Mouse (Mus musculus) heart, adult 8-10 months (tissue): Measurements from ENCODE around the gene Chst15. TPM values are rescaled to one million over a fixed set of nuclear protein-coding genes. Genes with fewer than 3 reads are reported as not detected.

Experiments used
- DNase-seq: peaks from one replicate; pipeline ENCODE4 v3.0.0; 2022; ENCODE audit warnings: low spot score
- total RNA-seq, 4 experiments: library from RNA; stranded (reverse); gene quantifications; 2 replicates each; pipeline ENCODE4 v1.2.4; 2022

Gene Chst15
- total RNA-seq, 4 experiments from 2014 or later: 5.5 to 8.9 (median 6.6) TPM

DNA sequence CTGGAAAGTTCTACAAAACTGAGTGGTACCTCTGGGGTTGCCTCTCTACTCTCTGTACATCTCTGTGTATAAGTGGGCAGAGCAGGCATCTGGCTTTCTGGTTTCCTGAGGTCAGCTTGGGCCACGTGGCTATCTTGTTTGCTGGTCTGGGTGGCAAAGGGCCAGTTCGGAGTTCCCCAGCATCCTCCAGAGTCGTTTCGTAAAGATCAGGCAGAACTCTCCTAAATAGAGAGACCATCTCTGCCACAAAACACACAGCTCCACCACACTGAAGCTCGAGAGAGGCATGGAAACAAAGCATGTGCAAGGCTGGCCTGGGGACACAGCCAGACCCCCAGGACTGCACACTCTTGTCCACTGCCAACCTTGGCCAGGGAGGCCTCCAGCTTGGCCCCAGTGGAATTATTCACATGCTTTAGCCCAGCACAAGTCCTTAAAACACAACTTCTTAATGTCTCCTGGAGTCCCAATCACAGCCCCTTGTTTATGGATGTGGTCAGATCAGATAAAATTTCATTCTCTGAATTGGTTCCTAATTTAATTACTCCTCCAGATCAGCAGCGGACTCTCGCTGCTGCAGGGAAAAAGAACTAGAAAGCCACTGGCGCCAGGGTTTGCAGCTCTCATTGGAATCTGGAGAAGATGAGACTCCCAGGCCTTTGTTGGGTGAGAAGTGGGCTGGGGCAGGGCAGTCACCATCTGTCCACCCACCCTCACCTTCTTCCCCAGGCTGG, 14.4 kb downstream of the Chst15 start:
- DNase-seq: peak; percentile 35

DNA sequence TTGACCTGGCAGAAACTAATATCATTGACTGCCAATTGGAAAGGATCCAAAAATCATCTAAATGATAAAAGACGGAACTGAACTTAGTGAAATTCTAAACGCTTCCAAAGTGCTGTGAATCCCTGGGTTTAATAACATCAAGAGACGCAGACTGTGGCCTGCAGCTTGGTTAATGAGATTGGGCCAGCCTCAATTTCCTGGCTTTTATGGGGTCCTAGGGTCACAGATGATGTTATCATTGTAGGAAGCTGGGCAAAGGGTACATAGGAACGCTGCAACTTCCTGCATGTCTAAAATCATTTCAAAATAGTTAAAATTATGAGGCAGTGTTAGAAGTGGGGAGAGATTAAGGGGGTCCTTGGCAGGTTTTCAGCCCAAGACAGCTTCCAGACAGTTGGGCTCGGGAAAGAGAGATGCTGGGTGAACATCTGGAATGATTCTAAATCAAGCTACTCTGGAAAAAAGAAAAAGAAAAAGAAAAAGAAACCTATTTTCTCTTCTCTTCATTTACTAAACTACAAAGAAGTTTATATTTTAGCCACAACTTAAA, 17.3 kb downstream of the Chst15 start:
- DNase-seq: no peak

GRCm38 (mm10) chr7:132298412-132298990, 18.5 kb downstream of the Chst15 start:
- no peak for DNase-seq

DNA sequence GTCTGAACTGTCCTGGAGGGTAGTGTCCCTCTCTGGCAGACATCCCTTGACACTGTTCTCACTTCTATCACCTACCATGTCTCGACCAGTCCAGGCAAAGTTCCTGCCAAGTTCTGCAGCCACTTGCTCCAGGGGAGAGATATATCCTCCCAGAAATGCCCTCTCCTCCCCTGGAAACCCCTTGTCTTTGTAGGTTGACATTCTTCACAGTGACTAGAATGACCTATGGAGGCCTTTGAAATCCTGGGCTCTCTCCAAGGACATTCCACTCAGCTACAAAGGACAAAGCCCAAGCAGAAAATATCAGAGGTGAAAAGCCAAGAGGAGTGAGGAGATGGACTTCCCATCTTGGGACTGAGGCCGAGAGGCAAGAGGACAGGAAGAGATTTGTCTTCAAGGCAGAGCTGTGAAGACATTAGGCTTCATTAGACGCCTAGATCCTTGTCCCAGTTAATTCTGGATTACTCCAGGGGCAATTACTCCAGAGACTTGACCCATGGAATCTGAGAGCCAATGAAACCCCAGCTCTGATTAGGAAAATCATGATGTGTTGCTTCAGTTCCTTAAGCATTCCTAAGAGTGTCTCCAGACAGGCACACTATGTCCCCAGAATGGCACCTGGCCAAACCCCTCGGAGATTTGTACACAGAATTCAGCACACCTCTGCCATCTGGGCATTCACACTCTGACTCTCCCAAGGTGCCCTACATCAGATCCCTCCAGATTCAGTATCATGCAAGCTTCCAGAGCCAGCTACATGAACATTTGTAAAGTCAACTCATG, 20.2 kb downstream of the Chst15 start:
- peak; percentile 40 for DNase-seq

GRCm38 (mm10) chr7:132296132-132296531, 20.9 kb downstream of the Chst15 start:
- DNase-seq: no peak

- no peak for DNase-seq
Measured at GRCm38 (mm10) chr7:132287340-132287664, 29.7 kb downstream of the Chst15 start.

- no peak for DNase-seq
Measured at GRCm38 (mm10) chr7:132286630-132287339, 30.2 kb downstream of the Chst15 start.

GRCm38 (mm10) chr7:132284795-132285194, 32.2 kb downstream of the Chst15 start:
- DNase-seq: no peak

GRCm38 (mm10) chr7:132284048-132284737, 32.8 kb downstream of the Chst15 start:
- DNase-seq: no peak

- no peak for DNase-seq
Measured at GRCm38 (mm10) chr7:132282576-132282975, 34.5 kb downstream of the Chst15 start.

- no peak for DNase-seq
Measured at GRCm38 (mm10) chr7:132282161-132282560, 34.9 kb downstream of the Chst15 start.

- no peak for DNase-seq
Measured at GRCm38 (mm10) chr7:132281753-132282152, 35.3 kb downstream of the Chst15 start.

GRCm38 (mm10) chr7:132278658-132279057, 38.4 kb downstream of the Chst15 start:
- no peak for DNase-seq

- DNase-seq: no peak
Measured at GRCm38 (mm10) chr7:132276287-132276686, 40.7 kb downstream of the Chst15 start.

DNA sequence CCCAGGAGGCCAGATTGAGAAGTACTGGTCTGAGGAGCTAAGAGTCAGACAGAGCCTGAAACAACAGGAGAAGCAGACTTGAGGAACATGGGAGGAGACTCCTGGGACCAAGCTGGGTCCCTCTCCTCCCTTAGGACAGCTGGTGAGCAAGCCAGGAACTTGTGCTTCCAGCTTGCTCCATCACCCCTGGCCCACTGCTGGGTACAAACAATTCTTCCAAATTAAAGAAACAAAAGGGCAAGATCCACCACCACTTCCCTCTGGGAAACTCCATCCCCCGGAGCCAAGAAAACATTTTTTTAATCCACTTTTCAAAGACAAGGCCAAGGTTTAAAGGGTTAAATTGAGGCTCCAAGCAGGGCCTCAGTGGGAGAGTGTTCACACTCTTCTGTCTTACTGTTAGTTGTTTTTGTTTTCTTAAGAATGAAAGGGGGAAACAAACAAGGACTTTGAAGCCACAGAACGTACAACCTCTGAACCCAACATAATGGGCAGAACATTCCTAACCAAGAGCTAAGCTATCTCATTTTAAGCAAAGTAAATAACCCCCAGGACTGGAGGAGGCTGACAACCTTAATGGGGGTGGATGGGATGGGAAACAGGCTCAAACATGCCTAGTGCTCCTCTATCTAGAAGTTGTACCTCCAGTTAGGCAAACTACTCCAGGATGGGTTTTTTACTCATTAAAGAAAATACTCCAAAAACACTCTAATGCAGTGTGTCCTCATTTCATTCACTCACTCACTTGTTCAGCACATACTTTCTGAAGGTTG, 43.1 kb downstream of the Chst15 start:
- no peak for DNase-seq

GRCm38 (mm10) chr7:132272984-132273383, 44.0 kb downstream of the Chst15 start:
- no peak for DNase-seq

DNA sequence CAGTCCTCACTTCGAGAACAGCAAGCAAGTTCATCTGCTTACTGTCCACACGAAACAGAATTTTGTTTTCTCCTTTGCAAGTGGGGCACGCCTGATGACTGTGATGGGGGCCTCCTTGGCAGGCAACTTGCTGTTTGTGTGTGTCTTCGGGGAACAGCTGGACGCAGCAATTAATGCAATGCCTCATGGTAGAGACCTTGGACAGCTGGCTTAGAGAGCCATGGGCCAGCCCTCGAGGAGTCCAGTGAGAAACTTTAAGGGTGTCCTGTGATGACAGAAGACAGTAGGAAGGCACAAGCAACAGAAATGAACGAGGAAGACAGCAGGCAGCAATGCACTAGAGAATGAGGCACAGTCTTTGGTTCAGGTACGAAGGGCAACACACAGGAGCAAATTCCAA, 46.7 kb downstream of the Chst15 start:
- DNase-seq: no peak

GRCm38 (mm10) chr7:132269661-132270060, 47.4 kb downstream of the Chst15 start:
- DNase-seq: no peak

DNA sequence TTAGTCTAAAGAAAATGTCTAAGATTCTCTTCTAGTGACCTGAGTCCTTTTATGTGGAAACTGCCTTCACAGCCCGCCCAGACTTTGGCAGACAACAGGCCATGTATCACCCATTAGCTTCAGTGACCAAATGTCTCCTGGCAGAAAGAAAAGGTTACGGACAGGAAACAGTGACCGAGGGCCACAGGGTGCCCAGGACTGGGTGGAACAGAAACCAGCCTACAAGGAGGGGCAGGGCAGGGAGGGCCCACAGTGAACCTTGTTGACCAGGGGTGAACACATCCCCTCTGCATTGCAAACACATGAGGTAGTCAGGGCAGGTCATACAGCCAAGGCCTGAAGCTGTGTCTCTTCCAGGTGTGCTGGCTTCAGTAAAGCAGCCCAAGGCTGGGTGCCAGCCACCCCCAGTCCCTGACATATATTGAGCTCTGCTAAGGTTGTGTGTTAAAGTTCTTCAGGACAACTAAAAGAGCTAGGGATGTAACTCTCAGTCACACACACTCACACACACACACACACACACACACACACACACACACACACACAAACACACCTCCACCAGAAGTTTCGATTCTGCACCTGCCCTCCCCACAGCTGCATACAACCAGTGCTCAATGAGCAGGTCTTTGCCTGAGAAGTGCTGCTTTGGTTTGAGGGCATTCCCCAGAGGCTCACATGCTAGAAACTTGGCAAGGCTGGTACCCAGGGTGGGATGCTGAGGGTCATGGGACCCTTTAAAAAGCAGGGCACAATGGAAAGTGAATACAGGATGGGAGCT, 49.1 kb downstream of the Chst15 start:
- DNase-seq: no peak

GRCm38 (mm10) chr7:132264763-132265162, 52.3 kb downstream of the Chst15 start:
- DNase-seq: no peak
